Mouse (Mus musculus): ENCODE data around the gene Ugt1a9.

GRCm38 (mm10) chr1:88179657-88180056 is 109.1 kb downstream of the Ugt1a9 start:
- TF ChIP-seq CTCF (IDR thresholded peaks at IDR 0.05; ENCODE audit: extremely low read depth, insufficient read depth, insufficient read length, insufficient replicate concordance) (no peak), POLR2A (IDR thresholded peaks at IDR 0.05; ENCODE audit: low read depth, low read length) (no peak)
